Mouse (Mus musculus): Measurements from ENCODE around the gene Lmod1.

The Lmod1 gene

DNA sequence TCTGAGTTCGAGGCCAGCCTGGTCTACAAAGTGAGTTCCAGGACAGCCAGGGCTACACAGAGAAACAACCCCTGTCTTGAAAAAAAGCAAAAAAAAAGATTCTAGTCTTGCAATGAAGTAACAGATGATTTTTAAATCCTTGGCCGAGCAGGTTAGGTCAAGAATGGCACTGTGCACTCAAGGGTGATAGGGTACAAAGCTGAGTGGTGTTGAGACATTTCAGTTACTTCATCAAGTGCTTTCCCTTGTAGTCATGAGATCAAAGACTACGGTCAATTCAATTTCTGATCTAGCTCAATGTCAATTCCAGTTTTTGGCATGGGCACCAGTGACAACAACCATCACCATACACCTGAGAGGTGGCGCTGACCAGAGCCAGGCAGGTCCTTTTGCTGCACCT is 84.4 kb downstream of the Lmod1 start:
- DNase-seq (ENCODE audit: low spot score in 2 of 2): no peak

DNA sequence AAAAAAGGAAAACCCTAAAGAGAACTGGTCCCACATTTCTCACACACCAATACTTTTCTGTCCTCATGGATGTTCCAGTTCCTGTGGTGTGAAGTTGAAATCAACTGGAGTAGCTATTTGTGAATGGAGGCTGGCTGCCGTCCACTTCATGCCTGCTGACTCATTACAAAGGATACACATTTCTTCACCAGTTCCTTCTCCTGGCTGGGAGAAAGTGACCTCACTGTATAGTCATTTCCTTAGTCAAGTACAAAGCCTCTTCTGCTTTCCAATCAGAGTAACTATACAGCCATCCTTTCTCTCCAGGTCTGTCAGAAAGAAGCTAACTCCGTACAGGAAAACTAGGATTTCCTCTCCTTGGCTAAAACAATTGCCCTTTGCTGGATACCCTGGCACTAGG is 86.4 kb downstream of the Lmod1 start:
- peak; percentile 30 to 71 for DNase-seq (ENCODE audit: low spot score in 2 of 2)

DNA sequence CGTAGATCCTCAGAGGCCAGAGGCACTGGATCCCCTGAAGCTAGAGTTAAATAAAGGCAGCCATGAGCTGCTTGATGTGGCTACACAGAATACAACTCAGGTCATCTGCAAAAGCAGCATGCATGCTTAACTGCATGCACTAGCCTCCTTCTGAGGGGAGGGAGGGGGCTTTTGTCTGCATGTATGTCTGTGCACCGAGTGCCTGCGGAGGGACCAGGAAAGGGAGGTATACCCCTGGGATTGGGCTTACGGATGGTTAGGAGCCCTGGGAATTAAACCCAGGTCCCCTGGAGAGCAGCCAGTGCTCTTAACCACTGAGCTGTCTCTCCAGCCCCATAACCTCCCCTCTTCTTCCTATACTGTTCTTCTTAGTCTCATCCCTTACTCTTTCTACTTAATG is 87.5 kb downstream of the Lmod1 start:
- DNase-seq (ENCODE audit: low spot score in 2 of 2): no peak

DNA sequence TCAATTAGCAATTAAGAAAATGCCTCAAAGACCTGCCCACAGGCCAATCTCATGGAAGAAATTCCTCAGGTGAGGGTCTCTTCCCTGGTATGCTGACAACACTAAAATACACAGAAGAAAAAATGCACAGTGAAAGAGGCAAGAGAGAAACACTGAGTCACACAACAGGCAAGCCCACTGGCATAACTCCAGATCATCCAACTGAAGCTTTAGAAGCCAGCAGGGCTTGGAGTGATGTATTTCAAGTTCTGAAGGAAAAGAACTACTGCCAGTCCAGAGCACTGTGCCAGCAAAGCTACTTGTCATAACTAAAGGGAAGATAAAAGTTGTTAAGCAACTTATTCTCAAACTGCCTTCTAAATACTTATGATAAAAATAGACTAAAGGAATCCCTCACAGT is 89.4 kb downstream of the Lmod1 start:
- DNase-seq (ENCODE audit: low spot score in 2 of 2): peak in 1 of 2 experiments; percentile 10

All from urinary bladder, postnatal 36 days (tissue).